Mouse (Mus musculus) MEL (cell line): ENCODE results near the gene Fto. TPM values are rescaled to one million over a fixed set of nuclear protein-coding genes. Genes with fewer than 3 reads are reported as not detected.

ENCODE experiments used
- DNase-seq: peaks from one replicate; pipeline ENCODE4 v3.0.0; 2011; ENCODE audit warnings: low read depth, low spot score
- H3K27ac ChIP-seq: 2 replicates; pipeline ENCODE4 v1.5.1; 2012; ENCODE audit warnings: low read depth, mild to moderate bottlenecking, control low read depth, low read length, moderate library complexity; ENCODE audit not compliant: control insufficient read depth
- H3K27me3 ChIP-seq, 2 experiments: fragments of 150-350 bp in 1 of 2; sonication (generic) in 1 of 2; 2 replicates each; pipeline ENCODE4 v1.6.1; 2012; ENCODE audit warnings: low read length in 2 of 2, mild to moderate bottlenecking in 2 of 2, improper control_type of control experiment in 1 of 2, moderate library complexity in 1 of 2; ENCODE audit not compliant: insufficient read depth in 2 of 2, control insufficient read depth in 1 of 2
- H3K36me3 ChIP-seq, 2 experiments: 2 replicates each; pipeline ENCODE4 v1.6.1; 2012 to 2014; ENCODE audit warnings: low read length in 2 of 2, improper control_type of control experiment in 1 of 2, inconsistent platforms in 1 of 2, mild to moderate bottlenecking in 1 of 2; ENCODE audit not compliant: insufficient read depth in 2 of 2, control insufficient read depth in 1 of 2
- H3K4me1 ChIP-seq, 2 experiments: fragments of 150-350 bp in 1 of 2; sonication (generic) in 1 of 2; 2 replicates each; pipeline ENCODE4 v1.6.1; 2012; ENCODE audit warnings: low read length in 2 of 2, improper control_type of control experiment in 1 of 2, mild to moderate bottlenecking in 1 of 2; ENCODE audit not compliant: insufficient read depth in 2 of 2, control insufficient read depth in 1 of 2
- H3K4me3 ChIP-seq, 2 experiments: fragments of 150-350 bp in 1 of 2; sonication (generic) in 1 of 2; 2 replicates each; pipeline ENCODE4 v1.5.1; 2012; ENCODE audit warnings: low read depth in 2 of 2, low read length in 2 of 2, mild to moderate bottlenecking in 2 of 2, moderate library complexity in 2 of 2, control low read depth in 1 of 2, improper control_type of control experiment in 1 of 2; ENCODE audit not compliant: control insufficient read depth in 1 of 2, insufficient read depth in 1 of 2
- H3K79me2 ChIP-seq: 2 replicates; pipeline ENCODE4 v1.6.1; 2012; ENCODE audit warnings: mild to moderate bottlenecking, low read length, moderate library complexity; ENCODE audit not compliant: control insufficient read depth, poor library complexity, insufficient read depth
- H3K9ac ChIP-seq: 2 replicates; pipeline ENCODE4 v1.6.1; 2012; ENCODE audit warnings: low read depth, mild to moderate bottlenecking, control low read depth, low read length, moderate library complexity; ENCODE audit not compliant: control insufficient read depth, poor library complexity, severe bottlenecking
- H3K9me3 ChIP-seq: fragments of 150-350 bp; sonication (generic); replicated peaks from 2 replicates; pipeline ENCODE4 v1.6.1; 2012; ENCODE audit warnings: mild to moderate bottlenecking, low read length, improper control_type of control experiment, moderate library complexity; ENCODE audit not compliant: insufficient read depth
- BHLHE40 ChIP-seq: IDR thresholded peaks from 2 replicates; pipeline ENCODE4 v1.6.1; 2012; ENCODE audit warnings: low read depth, mild to moderate bottlenecking, inconsistent platforms, low read length, improper control_type of control experiment, borderline replicate concordance
- CHD1 ChIP-seq: IDR thresholded peaks from 2 replicates; pipeline ENCODE4 v1.6.1; 2012; ENCODE audit warnings: low read depth, mild to moderate bottlenecking, inconsistent platforms, low read length, improper control_type of control experiment
- CHD2 ChIP-seq: IDR thresholded peaks from 2 replicates; pipeline ENCODE4 v1.6.1; 2011; ENCODE audit warnings: low read length, improper control_type of control experiment
- E2F4 ChIP-seq: IDR thresholded peaks from 2 replicates; pipeline ENCODE4 v1.6.1; 2011; ENCODE audit warnings: low read depth, low read length, improper control_type of control experiment, borderline replicate concordance
- ELF1 ChIP-seq: IDR thresholded peaks from 2 replicates; pipeline ENCODE4 v1.6.1; 2014; ENCODE audit warnings: low read depth, mild to moderate bottlenecking, inconsistent platforms, low read length, improper control_type of control experiment, moderate library complexity
- ETS1 ChIP-seq: IDR thresholded peaks from 2 replicates; pipeline ENCODE4 v1.6.1; 2012; ENCODE audit warnings: low read depth, mild to moderate bottlenecking, inconsistent platforms, low read length, improper control_type of control experiment, moderate library complexity
- HCFC1 ChIP-seq: IDR thresholded peaks from 2 replicates; pipeline ENCODE4 v1.6.1; 2012; ENCODE audit warnings: low read depth, mild to moderate bottlenecking, inconsistent platforms, low read length, improper control_type of control experiment, moderate library complexity
- JUND ChIP-seq: IDR thresholded peaks from 2 replicates; pipeline ENCODE4 v1.6.1; 2011; ENCODE audit warnings: low read depth, mild to moderate bottlenecking, improper control_type of control experiment, low read length
- KAT2A ChIP-seq: conservative IDR thresholded peaks from 2 replicates; pipeline ENCODE4 v1.6.1; 2012; ENCODE audit warnings: low read depth, low read length, improper control_type of control experiment, inconsistent platforms
- MAZ ChIP-seq: IDR thresholded peaks from 2 replicates; pipeline ENCODE4 v1.6.1; 2012; ENCODE audit warnings: low read depth, mild to moderate bottlenecking, inconsistent platforms, low read length, improper control_type of control experiment
- MYB ChIP-seq: IDR thresholded peaks from 2 replicates; pipeline ENCODE4 v1.6.1; 2011; ENCODE audit warnings: mild to moderate bottlenecking, low read depth, low read length, improper control_type of control experiment
- POLR2AphosphoS2 ChIP-seq: IDR thresholded peaks from 2 replicates; pipeline ENCODE4 v1.6.1; 2011; ENCODE audit warnings: low read length, improper control_type of control experiment
- POLR2AphosphoS5 ChIP-seq: IDR thresholded peaks from 2 replicates; pipeline ENCODE4 v1.6.1; 2012; ENCODE audit warnings: low read depth, borderline replicate concordance, mild to moderate bottlenecking, inconsistent platforms, low read length, moderate library complexity, mixed read lengths
- SIN3A ChIP-seq: IDR thresholded peaks from 2 replicates; pipeline ENCODE4 v1.6.1; 2012; ENCODE audit warnings: low read length, improper control_type of control experiment, inconsistent platforms
- SMC3 ChIP-seq: IDR thresholded peaks from 2 replicates; pipeline ENCODE4 v1.6.1; 2011; ENCODE audit warnings: low read depth, low read length, improper control_type of control experiment
- TCF12 ChIP-seq: IDR thresholded peaks from 2 replicates; pipeline ENCODE4 v1.6.1; 2014; ENCODE audit warnings: low read depth, mild to moderate bottlenecking, inconsistent platforms, low read length, improper control_type of control experiment, moderate library complexity
- UBTF ChIP-seq: IDR thresholded peaks from 2 replicates; pipeline ENCODE4 v1.6.1; 2012; ENCODE audit warnings: low read depth, mild to moderate bottlenecking, inconsistent platforms, low read length, improper control_type of control experiment, moderate library complexity, borderline replicate concordance; ENCODE audit not compliant: insufficient read depth
- USF1 ChIP-seq: IDR thresholded peaks from 2 replicates; pipeline ENCODE4 v1.6.1; 2014; ENCODE audit warnings: low read depth, mild to moderate bottlenecking, inconsistent platforms, low read length, improper control_type of control experiment, moderate library complexity
- USF2 ChIP-seq, 2 experiments: IDR thresholded peaks; 2 replicates each; pipeline ENCODE4 v1.6.1; 2011 to 2012; ENCODE audit warnings: improper control_type of control experiment in 2 of 2, low read length in 2 of 2, borderline replicate concordance in 1 of 2, inconsistent platforms in 1 of 2, low read depth in 1 of 2, mild to moderate bottlenecking in 1 of 2; ENCODE audit not compliant: insufficient read depth in 1 of 2
- polyA plus RNA-seq, 2 experiments: library from polyadenylated mRNA; stranded (reverse) in 1 of 2; unstranded in 1 of 2; fragments of >175 nt in 1 of 2; fragments of >200 nt in 1 of 2; gene quantifications; 2 replicates each; pipeline versions ENCODE4 v1.2.1 to v1.2.4; 2012; ENCODE audit warnings: low replicate concordance in 2 of 2, low read depth in 1 of 2; ENCODE audit not compliant: insufficient read length in 2 of 2, insufficient read depth in 1 of 2, missing spikeins in 1 of 2
- total RNA-seq: library from RNA; depleted of rRNA; stranded (reverse); fragments of 300-350 nt; gene quantifications from 2 replicates; pipeline ENCODE4 v1.2.3, GENCODE M21; 2012

Fto gene
- total and polyA plus RNA-seq, 3 experiments = 13.5 to 41.1 TPM; not detected in 1

GRCm38 (mm10) chr8:91476988-91477387, 163.7 kb downstream of the Fto start:
- H3K4me3 ChIP-seq = no peak overlapping the region
- no peak overlapping the region for H3K27ac ChIP-seq
- no peak overlapping the region for H3K9ac ChIP-seq
- H3K4me1 ChIP-seq = no peaks in the 10 kb centered on the region
- no peaks in the 10 kb centered on the region for H3K79me2 ChIP-seq
- H3K9me3 ChIP-seq = no peaks in the 10 kb centered on the region
- no peaks in the 10 kb centered on the region for H3K27me3 ChIP-seq
- no peak for DNase-seq
- peaks cover 0 to 4% of the 10 kb centered on the region in 2 experiments; a peak in 2 of 4 replicates for H3K36me3 ChIP-seq
- no peak for TF ChIP-seq ELF1
- TF ChIP-seq TCF12 = no peak
- TF ChIP-seq BHLHE40 = no peak
- no peak for TF ChIP-seq SIN3A
- TF ChIP-seq UBTF = no peak
- no peak for TF ChIP-seq MYB

DNA sequence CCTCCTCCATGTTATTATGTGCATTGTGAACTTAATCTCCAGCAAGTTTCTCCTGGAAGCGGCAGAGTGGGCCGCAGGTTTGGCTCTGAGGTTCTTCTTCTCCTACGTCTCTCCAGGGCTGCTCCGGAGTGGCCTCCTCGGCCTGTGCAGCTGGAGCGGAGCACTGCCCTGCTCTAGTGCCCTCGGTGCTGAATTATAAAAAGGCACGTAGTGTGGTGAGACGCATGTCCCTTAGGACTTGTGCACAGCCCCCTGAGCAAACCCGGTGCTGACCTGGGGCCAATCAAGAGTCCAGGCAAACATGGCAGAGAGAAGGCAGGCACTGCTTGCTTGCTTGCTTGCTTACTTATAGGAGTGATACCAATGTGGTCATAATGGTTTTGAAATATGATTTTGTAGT, 164.1 kb downstream of the Fto start:
- Histone ChIP-seq H3K9me3 (no peaks in the 10 kb centered on the region), H3K27ac (no peak overlapping the region), H3K36me3 (peaks cover 0 to 4% of the 10 kb centered on the region in 2 experiments; a peak in 2 of 4 replicates), H3K4me3 (no peak overlapping the region), H3K79me2 (no peaks in the 10 kb centered on the region), H3K9ac (no peak overlapping the region), H3K4me1 (no peaks in the 10 kb centered on the region), H3K27me3 (no peaks in the 10 kb centered on the region)
- no peak for DNase-seq
- no peak for TF ChIP-seq USF2 (IDR thresholded peaks at IDR 0.05; ENCODE audit: borderline replicate concordance in 1 of 2, insufficient read depth in 1 of 2, low read depth in 1 of 2, low read length in 2 of 2)
- TF ChIP-seq MAZ = no peak
- no peak for TF ChIP-seq SMC3
- no peak for TF ChIP-seq CHD1
- no peak for TF ChIP-seq USF1
- no peak for TF ChIP-seq POLR2AphosphoS2
- TF ChIP-seq KAT2A = no peak
- no peak for TF ChIP-seq SIN3A

GRCm38 (mm10) chr8:91482511-91482910, 169.2 kb downstream of the Fto start:
- Histone ChIP-seq H3K36me3 (no peaks in the 10 kb centered on the region), H3K27me3 (no peaks in the 10 kb centered on the region), H3K27ac (no peak overlapping the region), H3K4me3 (no peak overlapping the region), H3K9ac (no peak overlapping the region), H3K79me2 (no peaks in the 10 kb centered on the region), H3K4me1 (no peaks in the 10 kb centered on the region), H3K9me3 (no peaks in the 10 kb centered on the region)
- TF ChIP-seq HCFC1 = no peak
- no peak for TF ChIP-seq ETS1
- TF ChIP-seq E2F4 = no peak
- no peak for TF ChIP-seq POLR2AphosphoS5
- TF ChIP-seq POLR2AphosphoS2 = no peak
- no peak for TF ChIP-seq CHD2
- TF ChIP-seq JUND = no peak
- no peak for DNase-seq
